Mouse (Mus musculus) left cerebral cortex, postnatal 10 days (tissue): Measurements from ENCODE around the gene Tph2. TPM values are rescaled to one million over a fixed set of nuclear protein-coding genes. Genes with fewer than 3 reads are reported as not detected.

Source experiments
- DNase-seq, 2 experiments: peaks; one replicate each; pipeline ENCODE4 v3.0.0; 2021 to 2022; ENCODE audit warnings: low spot score in 2 of 2, mixed read lengths in 1 of 2; ENCODE audit errors: extremely low spot score in 1 of 2
- intact Hi-C: fragments of 180-260 bp; cut with DNase I; formaldehyde crosslinking; loops from one replicate; pipeline ENCODE4 v1.15.1; 2025
- total RNA-seq, 2 experiments: library from RNA; stranded (reverse); gene quantifications; 2 replicates each; pipeline ENCODE4 v1.2.3; 2021

Gene Tph2
- total RNA-seq, 2 experiments from 2014 or later = 1.3 to 1.4 TPM

GRCm38 (mm10) chr10:115146257-115146898 lies 38.4 kb downstream of the Tph2 start:
- DNase-seq = no peak
- intact Hi-C loops = no loop called here

GRCm38 (mm10) chr10:115144542-115144941 lies 40.3 kb downstream of the Tph2 start:
- DNase-seq = no peak
- intact Hi-C loops = no loop called here

GRCm38 (mm10) chr10:115143641-115144040 lies 41.2 kb downstream of the Tph2 start:
- DNase-seq = no peak
- intact Hi-C loops = no loop called here

GRCm38 (mm10) chr10:115137016-115137415 lies 47.8 kb downstream of the Tph2 start:
- DNase-seq = no peak
- intact Hi-C loops = no loop called here

GRCm38 (mm10) chr10:115127907-115128306 lies 56.9 kb downstream of the Tph2 start:
- no peak for DNase-seq
- intact Hi-C loops = no loop called here

GRCm38 (mm10) chr10:115125550-115125949 lies 59.3 kb downstream of the Tph2 start:
- no peak for DNase-seq
- intact Hi-C loops = no loop called here

- intact Hi-C loops = no loop called here
- no peak for DNase-seq
Observed at GRCm38 (mm10) chr10:115125027-115125426, 59.8 kb downstream of the Tph2 start.

GRCm38 (mm10) chr10:115107666-115108540 lies 76.9 kb downstream of the Tph2 start:
- intact Hi-C loops = no loop called here
- DNase-seq = no peak

GRCm38 (mm10) chr10:115104175-115104574 lies 80.6 kb downstream of the Tph2 start:
- DNase-seq = no peak

GRCm38 (mm10) chr10:115099890-115100580 lies 84.8 kb downstream of the Tph2 start:
- intact Hi-C loops = loop anchor here (5.0 kb wide), 1 partner anchor 298 kb away; the partner anchor contains the start of gene Trhde
- DNase-seq = no peak

More at GRCm38 (mm10) chr10:115104175-115104574, 80.6 kb downstream of the Tph2 start:
- intact Hi-C loops = no loop called here

GRCm38 (mm10) chr10:115097163-115097562 lies 87.7 kb downstream of the Tph2 start:
- peak; percentile 37 to 69 for DNase-seq
- intact Hi-C loops = loop anchor here (5.0 kb wide), 1 partner anchor 295 kb away; the partner anchor contains the start of gene Trhde

GRCm38 (mm10) chr10:115096191-115096590 lies 88.6 kb downstream of the Tph2 start:
- no peak for DNase-seq
- intact Hi-C loops = loop anchor here (5.0 kb wide), 1 partner anchor 294 kb away; the partner anchor contains the start of gene Trhde

- intact Hi-C loops = no loop called here
- no peak for DNase-seq
Observed at GRCm38 (mm10) chr10:115078232-115078631, 106.6 kb downstream of the Tph2 start.

- DNase-seq = no peak
Observed at GRCm38 (mm10) chr10:115069123-115069911, 115.5 kb downstream of the Tph2 start.

GRCm38 (mm10) chr10:115063936-115064335 lies 120.9 kb downstream of the Tph2 start:
- no peak for DNase-seq
- intact Hi-C loops = no loop called here

More at GRCm38 (mm10) chr10:115069123-115069911, 115.5 kb downstream of the Tph2 start:
- intact Hi-C loops = no loop called here

GRCm38 (mm10) chr10:115061498-115061897 lies 123.3 kb downstream of the Tph2 start:
- no peak for DNase-seq

GRCm38 (mm10) chr10:115060759-115061158 lies 124.1 kb downstream of the Tph2 start:
- intact Hi-C loops = no loop called here
- DNase-seq = no peak

More at GRCm38 (mm10) chr10:115061498-115061897, 123.3 kb downstream of the Tph2 start:
- intact Hi-C loops = no loop called here

GRCm38 (mm10) chr10:115051602-115052001 lies 133.2 kb downstream of the Tph2 start:
- intact Hi-C loops = no loop called here
- no peak for DNase-seq
